Mouse (Mus musculus) large intestine, adult 2 months (tissue): Measurements from ENCODE around the gene Pbld1. TPM values are rescaled to one million over a fixed set of nuclear protein-coding genes. Genes with fewer than 3 reads are reported as not detected.
"Not testable (repeated sequence)": the region's sequence is repeated elsewhere in the genome, so short reads cannot be mapped to it uniquely, and the experiment has no call there.

Experiments used
- DNase-seq: peaks from one replicate; pipeline ENCODE4 v3.0.0-alpha.2; 2012; ENCODE audit warnings: low read depth, low spot score
- WGBS: fragments of 180-500 bp; shearing (Covaris S2); methylation state at CpG from one replicate; pipeline ENCODE4 v1.1.7; 2018; 5-methylcytosine and 5-hydroxymethylcytosine counted together
- polyA plus RNA-seq: library from polyadenylated mRNA; depleted of rRNA; stranded (reverse); fragments of >200 nt; gene quantifications from 2 replicates; pipeline ENCODE4 v1.2.3, GENCODE M21; 2012

Gene Pbld1
- polyA plus RNA-seq, 1 experiment = 2.2 TPM

DNA sequence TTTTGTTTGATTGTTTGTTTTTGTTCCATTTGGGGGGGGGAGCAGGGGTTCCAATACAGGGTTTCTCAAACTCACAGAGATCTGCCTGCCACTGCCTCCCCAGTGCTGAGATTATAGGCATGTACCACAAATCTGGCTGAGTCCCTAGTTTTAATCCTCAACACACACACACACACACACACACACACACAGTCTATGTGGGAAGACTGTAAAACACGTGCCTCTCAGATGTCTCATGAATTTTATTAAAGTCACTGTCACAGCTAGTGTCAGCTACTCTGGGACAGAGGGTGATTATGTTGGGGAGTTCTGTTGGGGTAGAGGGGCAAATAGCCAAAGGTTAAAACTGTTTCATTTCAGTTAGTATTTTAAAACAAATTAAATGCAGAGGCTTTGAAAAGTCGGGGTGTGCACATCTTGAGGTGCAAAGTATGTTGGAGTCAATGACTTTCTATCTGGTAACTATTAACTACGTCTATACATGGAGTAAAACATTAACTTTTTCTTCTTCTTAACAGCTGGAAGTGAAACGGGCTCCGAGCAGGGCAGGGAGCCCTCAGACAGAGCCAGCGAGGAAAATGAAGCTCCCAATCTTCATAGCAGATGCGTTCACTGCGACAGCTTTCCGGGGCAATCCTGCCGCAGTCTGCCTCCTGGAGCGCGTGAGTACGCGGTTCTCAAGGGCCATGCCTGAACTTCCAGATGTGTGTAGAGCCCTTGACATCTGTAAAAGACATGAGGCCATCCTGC is 21.2 kb upstream of the Pbld1 start:
- DNase-seq = no peak
- WGBS = 23% methylated on average over 14 of the region's 14 CpGs

- DNase-seq = no peak
- WGBS = 75% methylated on average over 5 of the region's 5 CpGs
Measured at GRCm38 (mm10) chr10:63039867-63040628, 19.9 kb upstream of the Pbld1 start.

- 49% methylated on average over 3 of the region's 3 CpGs for WGBS
- no peak for DNase-seq
Measured at GRCm38 (mm10) chr10:63043154-63043553, 16.8 kb upstream of the Pbld1 start.

- no peak for DNase-seq
- 88% methylated on average over 8 of the region's 8 CpGs for WGBS
Measured at GRCm38 (mm10) chr10:63047751-63048150, 12.2 kb upstream of the Pbld1 start.

- DNase-seq = no peak
- 56% methylated on average over 2 of the region's 2 CpGs for WGBS
Measured at GRCm38 (mm10) chr10:63049106-63049505, 10.9 kb upstream of the Pbld1 start.

DNA sequence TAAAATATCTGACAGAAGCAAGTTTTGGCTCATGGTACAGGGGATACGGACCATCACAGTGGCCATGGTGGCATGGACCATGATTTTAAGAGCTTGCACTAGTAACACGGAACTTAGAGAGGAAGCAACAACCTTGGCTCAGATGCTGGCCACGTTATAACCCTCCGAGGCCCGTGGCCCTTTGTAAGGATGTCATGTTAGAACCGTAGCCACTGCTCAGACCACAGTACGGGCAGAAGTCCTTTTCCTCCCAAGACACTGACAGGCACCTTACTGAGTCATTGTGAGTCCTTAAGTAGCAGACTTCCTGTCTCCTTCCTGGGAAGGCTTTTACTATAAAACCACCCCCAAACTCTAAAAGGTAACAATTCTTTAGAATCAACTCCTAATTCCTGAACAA is 8.7 kb upstream of the Pbld1 start:
- WGBS = 85% methylated on average over 7 of the region's 7 CpGs
- DNase-seq = no peak

DNA sequence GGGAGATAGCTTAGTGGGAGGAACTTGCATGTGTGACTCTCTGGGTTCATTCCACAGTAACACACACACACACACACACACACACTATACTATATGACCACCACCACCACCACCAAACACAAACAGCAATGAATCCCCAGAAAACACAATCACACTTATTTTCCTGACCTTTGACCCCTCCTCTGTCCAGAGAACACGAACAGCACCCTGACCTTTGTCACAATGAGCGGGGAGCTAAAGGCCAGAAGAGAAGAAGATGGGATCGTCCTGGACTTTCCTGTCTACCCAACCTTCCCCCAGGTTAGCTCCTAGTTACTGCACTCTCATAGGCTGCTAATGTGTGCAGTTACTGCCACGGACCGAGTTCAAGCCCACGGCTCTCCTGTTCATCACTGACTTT is 8.0 kb upstream of the Pbld1 start:
- no peak for DNase-seq
- 74% methylated on average over 6 of the region's 6 CpGs for WGBS

DNA sequence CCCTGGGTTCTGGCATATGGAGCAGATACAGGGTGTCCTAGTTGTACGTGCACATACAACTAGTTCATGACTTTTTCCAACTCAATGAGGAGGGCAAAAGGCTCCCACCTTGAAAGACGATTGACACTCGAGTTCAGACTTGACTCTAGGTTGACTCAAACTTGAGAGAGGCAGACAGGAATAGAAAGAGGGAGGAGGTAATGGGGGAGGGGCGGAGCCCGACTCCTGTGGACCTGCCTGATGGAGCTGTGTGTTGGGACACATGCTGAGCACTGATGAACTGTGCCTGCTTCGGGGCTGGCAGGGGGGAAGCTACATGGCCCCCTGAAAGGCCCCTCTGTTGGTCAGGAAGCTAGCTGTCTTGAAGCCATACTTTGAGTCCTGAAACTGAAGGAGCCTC is 7.0 kb upstream of the Pbld1 start:
- 69% methylated on average over 6 of the region's 6 CpGs for WGBS

DNA sequence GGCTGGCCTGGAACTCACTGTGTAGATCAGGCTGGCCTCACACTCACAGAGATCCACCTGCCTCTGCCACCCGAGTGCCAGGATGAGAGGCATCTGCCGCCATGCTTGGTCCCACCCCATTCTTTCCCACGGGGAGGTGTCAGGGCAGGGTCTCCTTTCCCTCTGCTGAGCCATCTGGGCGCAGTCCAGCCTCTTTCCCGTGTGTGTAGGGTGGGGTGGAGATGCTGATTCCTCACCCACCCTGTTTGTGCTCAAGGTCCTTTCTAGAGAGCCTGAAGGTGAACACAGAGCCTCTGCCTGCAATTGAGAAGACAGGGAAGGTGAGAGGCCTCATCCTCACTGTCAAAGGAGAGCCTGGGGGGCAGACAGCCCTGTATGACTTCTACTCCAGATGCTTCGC is 5.9 kb upstream of the Pbld1 start:
- 78% methylated on average over 6 of the region's 6 CpGs for WGBS

More for the DNA sequence above, 7.0 kb upstream of the Pbld1 start:
- DNase-seq = no peak

DNA sequence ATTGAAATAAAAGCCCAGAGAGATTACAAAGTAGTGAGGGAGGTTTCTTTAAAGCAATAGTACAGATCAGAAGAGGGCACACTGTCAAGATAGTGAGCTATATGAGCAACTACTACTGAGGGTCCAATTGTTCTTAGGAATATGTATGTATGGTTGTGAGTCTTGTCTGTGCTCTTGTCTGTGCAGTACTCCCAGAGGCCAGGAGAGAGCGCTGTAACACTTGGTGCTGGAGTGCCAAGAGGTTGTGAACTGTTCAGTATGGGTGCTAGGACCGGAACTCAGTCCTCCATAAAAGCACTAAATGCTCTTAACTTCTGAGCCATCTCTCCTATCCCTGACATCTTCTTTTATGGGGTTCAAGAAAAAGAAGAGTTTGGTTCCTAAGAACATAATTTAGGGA is 5.4 kb upstream of the Pbld1 start:
- WGBS = 79% methylated on average over 2 of the region's 2 CpGs
- no peak for DNase-seq

More for the DNA sequence above, 5.9 kb upstream of the Pbld1 start:
- not testable (repeated sequence) for DNase-seq

GRCm38 (mm10) chr10:63056966-63057750 is 2.8 kb upstream of the Pbld1 start:
- DNase-seq = peak; percentile 57
- WGBS = 20% methylated on average over 24 of the region's 24 CpGs

DNA sequence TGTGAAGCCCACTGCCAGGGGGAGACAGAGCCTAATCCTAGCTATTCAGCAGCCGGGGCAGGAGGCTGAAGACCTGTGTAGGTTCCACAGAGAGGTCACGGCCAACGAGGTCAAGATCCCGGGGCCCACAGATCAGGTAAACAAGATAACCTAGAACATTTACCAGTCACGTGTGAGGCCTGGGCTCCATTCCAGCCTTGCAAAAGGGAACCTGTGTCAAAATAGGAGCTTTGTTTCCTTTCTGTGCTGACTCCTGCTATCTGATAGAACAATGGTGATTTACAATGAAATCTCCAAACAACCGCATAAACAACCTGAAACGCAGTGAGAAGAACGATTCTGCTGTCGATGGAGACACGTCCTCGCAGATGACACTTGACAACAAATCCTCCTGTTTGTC is 444 bp downstream of the Pbld1 start:
- WGBS = 20% methylated on average over 11 of the region's 11 CpGs
- DNase-seq = no peak

DNA sequence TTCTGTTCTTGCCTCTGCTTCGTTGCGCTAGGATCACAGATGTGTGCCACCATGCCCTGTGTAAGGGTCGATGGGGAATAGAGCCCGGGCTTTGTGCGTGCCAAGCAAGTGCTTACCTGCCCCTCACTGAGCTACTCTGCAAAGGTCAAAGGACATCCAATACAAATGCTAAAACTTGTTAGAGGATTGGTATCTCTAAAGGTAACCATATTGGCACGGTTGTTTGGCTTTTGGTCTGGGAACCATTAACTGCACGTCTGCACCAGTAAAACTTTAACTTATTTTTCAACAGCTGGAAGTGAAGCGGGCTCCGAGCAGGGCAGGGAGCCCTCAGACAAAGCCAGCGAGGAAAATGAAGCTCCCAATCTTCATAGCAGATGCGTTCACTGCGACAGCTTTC is 1.3 kb downstream of the Pbld1 start:
- 32% methylated on average over 12 of the region's 12 CpGs for WGBS
- no peak for DNase-seq

GRCm38 (mm10) chr10:63062696-63063095 is 2.7 kb downstream of the Pbld1 start:
- DNase-seq = no peak
- 55% methylated on average over 5 of the region's 5 CpGs for WGBS

GRCm38 (mm10) chr10:63063365-63063764 is 3.4 kb downstream of the Pbld1 start:
- no peak for DNase-seq
- WGBS = 78% methylated on average over 7 of the region's 7 CpGs

DNA sequence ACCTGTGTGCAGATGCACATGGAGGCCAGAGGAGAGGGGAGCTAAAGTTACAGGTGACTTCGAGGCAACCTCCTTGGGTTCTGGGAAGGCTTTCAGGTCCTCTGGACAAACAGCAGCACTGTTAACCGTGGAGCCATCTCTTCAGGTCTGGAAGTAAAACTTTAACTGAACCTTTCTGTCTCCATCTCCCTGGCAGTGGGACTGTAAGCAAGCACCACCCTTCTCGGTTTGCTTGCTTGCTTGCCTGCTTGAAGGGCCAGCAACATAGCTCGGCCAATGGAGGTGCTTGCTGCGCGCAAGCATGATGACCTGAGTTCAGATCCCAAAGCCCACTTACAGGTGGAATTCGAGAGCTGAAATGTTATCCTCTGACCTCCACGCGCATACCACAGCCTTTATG is 4.6 kb downstream of the Pbld1 start:
- 74% methylated on average over 9 of the region's 9 CpGs for WGBS
- DNase-seq = no peak

DNA sequence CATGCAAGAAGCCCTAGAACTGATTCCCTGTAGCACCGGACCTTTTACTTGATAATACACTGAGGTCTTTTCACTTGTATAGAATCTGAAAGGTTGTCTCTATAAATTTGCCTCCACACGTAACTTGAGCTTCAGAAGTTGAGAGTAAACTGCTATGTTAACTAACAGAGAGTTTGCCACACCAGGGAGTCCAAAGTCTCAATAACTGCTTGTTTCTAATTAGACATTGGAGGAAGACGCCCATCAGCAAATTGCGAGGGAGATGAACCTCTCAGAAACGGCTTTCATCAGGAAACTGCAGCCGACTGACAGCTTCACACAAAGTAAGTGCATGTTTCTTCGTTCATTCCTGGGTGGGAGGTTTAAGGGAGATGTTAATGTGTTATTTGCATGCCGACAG is 5.6 kb downstream of the Pbld1 start:
- DNase-seq = no peak
- WGBS = 41% methylated on average over 8 of the region's 8 CpGs

GRCm38 (mm10) chr10:63065988-63066387 is 6.0 kb downstream of the Pbld1 start:
- WGBS = 5% methylated on average over 5 of the region's 5 CpGs
- no peak for DNase-seq

DNA sequence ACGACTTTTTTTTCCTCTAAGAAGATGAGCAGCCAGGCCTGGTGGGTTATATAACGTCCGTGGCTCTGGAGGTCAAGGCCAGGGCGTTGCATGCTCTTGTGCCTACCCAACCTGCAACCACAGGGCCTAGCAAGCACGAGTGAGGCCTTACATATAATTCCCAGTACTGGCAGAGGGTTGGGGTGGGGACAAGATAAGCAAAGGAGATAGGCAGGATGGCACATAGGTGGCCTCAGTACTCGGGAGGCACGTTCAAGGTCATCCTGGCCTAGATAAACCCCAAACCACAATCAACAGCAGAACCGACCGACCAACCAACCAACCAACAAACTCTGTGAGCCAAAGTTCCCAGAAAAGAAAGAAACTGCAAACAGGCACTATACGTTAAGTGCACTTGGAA is 26.3 kb downstream of the Pbld1 start:
- DNase-seq = no peak
- 59% methylated on average over 10 of the region's 10 CpGs for WGBS

- no peak for DNase-seq
- WGBS = 63% methylated on average over 8 of the region's 8 CpGs
Measured at GRCm38 (mm10) chr10:63089103-63089757, 29.3 kb downstream of the Pbld1 start.
